Mouse (Mus musculus): ENCODE measurements around the gene Rgs8. TPM values are rescaled to one million over a fixed set of nuclear protein-coding genes. Genes with fewer than 3 reads are reported as not detected.
A peak's percentile ranks its signal among the peaks of the same experiment; 100 is the strongest.

Rgs8 gene
- total RNA-seq, 2 experiments from 2014 or later = 61.1 to 63.2 TPM

GRCm38 (mm10) chr1:153711544-153712262 lies 58.9 kb downstream of the Rgs8 start:
- Histone ChIP-seq H3K27ac (peak overlapping the region; percentile 10; the same call in 1 of the 2 replicates), H3K4me3 (no peak overlapping the region)
- intact Hi-C loops (cut with DNase I) = no loop called here
- no peak for DNase-seq (ENCODE audit: extremely low spot score in 1 of 2, low spot score in 2 of 2)
- TF ChIP-seq CTCF (IDR thresholded peaks at IDR 0.05) = no peak

GRCm38 (mm10) chr1:153712633-153713032 lies 59.8 kb downstream of the Rgs8 start:
- intact Hi-C loops (cut with DNase I) = no loop called here
- no peak overlapping the region for H3K27ac ChIP-seq
- no peak for TF ChIP-seq CTCF (IDR thresholded peaks at IDR 0.05)
- no peak overlapping the region for H3K4me3 ChIP-seq
- no peak for DNase-seq (ENCODE audit: extremely low spot score in 1 of 2, low spot score in 2 of 2)

GRCm38 (mm10) chr1:153717990-153718389 lies 65.2 kb downstream of the Rgs8 start:
- intact Hi-C loops (cut with DNase I) = no loop called here
- no peak overlapping the region for H3K4me3 ChIP-seq
- DNase-seq (ENCODE audit: extremely low spot score in 1 of 2, low spot score in 2 of 2) = no peak
- TF ChIP-seq CTCF (IDR thresholded peaks at IDR 0.05) = no peak
- no peak overlapping the region for H3K27ac ChIP-seq

- no peak for DNase-seq (ENCODE audit: extremely low spot score in 1 of 2, low spot score in 2 of 2)
- Histone ChIP-seq H3K4me3 (no peak overlapping the region), H3K27ac (no peak overlapping the region)
- intact Hi-C loops (cut with DNase I) = no loop called here
- no peak for TF ChIP-seq CTCF (IDR thresholded peaks at IDR 0.05)
Observed at GRCm38 (mm10) chr1:153720935-153721334, 68.1 kb downstream of the Rgs8 start.

- no peak for DNase-seq (ENCODE audit: extremely low spot score in 1 of 2, low spot score in 2 of 2)
- TF ChIP-seq CTCF (IDR thresholded peaks at IDR 0.05) = no peak
- H3K4me3 ChIP-seq = no peak overlapping the region
- intact Hi-C loops (cut with DNase I) = no loop called here
- H3K27ac ChIP-seq = no peak overlapping the region
Observed at GRCm38 (mm10) chr1:153721565-153722310, 68.9 kb downstream of the Rgs8 start.

- Histone ChIP-seq H3K27ac (no peak overlapping the region), H3K4me3 (no peak overlapping the region)
- no peak for TF ChIP-seq CTCF (IDR thresholded peaks at IDR 0.05)
- intact Hi-C loops (cut with DNase I) = no loop called here
- no peak for DNase-seq (ENCODE audit: extremely low spot score in 1 of 2, low spot score in 2 of 2)
Observed at GRCm38 (mm10) chr1:153723426-153723825, 70.6 kb downstream of the Rgs8 start.

- H3K27ac ChIP-seq = no peak overlapping the region
- no peak overlapping the region for H3K4me3 ChIP-seq
- intact Hi-C loops (cut with DNase I) = no loop called here
- no peak for DNase-seq (ENCODE audit: extremely low spot score in 1 of 2, low spot score in 2 of 2)
- TF ChIP-seq CTCF (IDR thresholded peaks at IDR 0.05) = no peak
Observed at GRCm38 (mm10) chr1:153726636-153727035, 73.8 kb downstream of the Rgs8 start.

GRCm38 (mm10) chr1:153729806-153730205 lies 77.0 kb downstream of the Rgs8 start:
- DNase-seq (ENCODE audit: extremely low spot score in 1 of 2, low spot score in 2 of 2) = no peak
- intact Hi-C loops (cut with DNase I) = no loop called here
- TF ChIP-seq CTCF (IDR thresholded peaks at IDR 0.05) = no peak
- H3K4me3 ChIP-seq = no peak overlapping the region
- no peak overlapping the region for H3K27ac ChIP-seq

- Histone ChIP-seq H3K27ac (0 out of 2 replicates have a peak overlapping the region, but pooled peaks have one; percentile 8), H3K4me3 (no peak overlapping the region)
- intact Hi-C loops (cut with DNase I) = no loop called here
- no peak for DNase-seq (ENCODE audit: extremely low spot score in 1 of 2, low spot score in 2 of 2)
- no peak for TF ChIP-seq CTCF (IDR thresholded peaks at IDR 0.05)
Observed at GRCm38 (mm10) chr1:153730671-153731070, 77.8 kb downstream of the Rgs8 start.

GRCm38 (mm10) chr1:153733181-153733580 lies 80.4 kb downstream of the Rgs8 start:
- TF ChIP-seq CTCF (IDR thresholded peaks at IDR 0.05) = no peak
- Histone ChIP-seq H3K4me3 (no peak overlapping the region), H3K27ac (no peak overlapping the region)
- no peak for DNase-seq (ENCODE audit: extremely low spot score in 1 of 2, low spot score in 2 of 2)
- intact Hi-C loops (cut with DNase I) = no loop called here

GRCm38 (mm10) chr1:153734866-153735265 lies 82.0 kb downstream of the Rgs8 start:
- intact Hi-C loops (cut with DNase I) = no loop called here
- no peak for TF ChIP-seq CTCF (IDR thresholded peaks at IDR 0.05)

GRCm38 (mm10) chr1:153736096-153736495 lies 83.3 kb downstream of the Rgs8 start:
- no peak overlapping the region for H3K4me3 ChIP-seq
- intact Hi-C loops (cut with DNase I) = no loop called here
- no peak for DNase-seq (ENCODE audit: extremely low spot score in 1 of 2, low spot score in 2 of 2)
- no peak for TF ChIP-seq CTCF (IDR thresholded peaks at IDR 0.05)
- no peak overlapping the region for H3K27ac ChIP-seq

More at GRCm38 (mm10) chr1:153734866-153735265, 82.0 kb downstream of the Rgs8 start:
- H3K27ac ChIP-seq = no peak overlapping the region
- no peak for DNase-seq (ENCODE audit: extremely low spot score in 1 of 2, low spot score in 2 of 2)
- H3K4me3 ChIP-seq = no peak overlapping the region

Data from left cerebral cortex, adult 2 months (tissue).